Mouse (Mus musculus) kidney, embryonic 15.5 days (tissue): ENCODE data around the gene BC004004. TPM values are rescaled to one million over a fixed set of nuclear protein-coding genes. Genes with fewer than 3 reads are reported as not detected.
A peak's percentile ranks its signal among the peaks of the same experiment; 100 is the strongest.

ENCODE experiments used
- ATAC-seq: fragments of 200-750 bp; cut with Nextera tagmentation; replicated peaks from 2 replicates; pipeline ENCODE4 v1.8.0; 2017; ENCODE audit warnings: moderate TSS enrichment; ENCODE audit not compliant: low FRiP score
- H3K27ac ChIP-seq: fragments of 300-500 bp; sonication (generic); 2 replicates; pipeline ENCODE4 v1.5.1; 2015; ENCODE audit warnings: mild to moderate bottlenecking, inconsistent platforms
- H3K27me3 ChIP-seq: fragments of 300-500 bp; sonication (generic); 2 replicates; pipeline ENCODE4 v1.6.1; 2015; ENCODE audit warnings: inconsistent platforms
- H3K36me3 ChIP-seq: fragments of 300-500 bp; sonication (generic); 2 replicates; pipeline ENCODE4 v1.6.1; 2015; ENCODE audit warnings: inconsistent platforms
- H3K4me1 ChIP-seq: fragments of 300-500 bp; sonication (generic); 2 replicates; pipeline ENCODE4 v1.6.1; 2015; ENCODE audit warnings: inconsistent platforms
- H3K4me2 ChIP-seq: fragments of 300-500 bp; sonication (generic); 2 replicates; pipeline ENCODE4 v1.6.1; 2015; ENCODE audit warnings: moderate library complexity, mild to moderate bottlenecking, inconsistent platforms
- H3K4me3 ChIP-seq: fragments of 300-500 bp; sonication (generic); replicated peaks from 2 replicates; pipeline ENCODE4 v1.5.1; 2015; ENCODE audit warnings: mild to moderate bottlenecking, inconsistent platforms
- H3K9ac ChIP-seq: fragments of 300-500 bp; sonication (generic); 2 replicates; pipeline ENCODE4 v1.6.1; 2015; ENCODE audit warnings: mild to moderate bottlenecking, inconsistent platforms
- H3K9me3 ChIP-seq: fragments of 300-500 bp; sonication (generic); replicated peaks from 2 replicates; pipeline ENCODE4 v1.6.1; 2016; ENCODE audit warnings: inconsistent platforms
- WGBS: fragments of 180-500 bp; shearing (Covaris S2); methylation state at CpG from one replicate; pipeline ENCODE4 v1.1.7; 2015; ENCODE audit warnings: mixed read lengths; 5-methylcytosine and 5-hydroxymethylcytosine counted together
- polyA plus RNA-seq: library from polyadenylated mRNA; unstranded; fragments of >200 nt; fragmentation: Nextera tagmentation; extraction: Ambion mirVana; gene quantifications from 2 replicates; pipeline ENCODE4 v1.2.1, GENCODE M21; 2015

BC004004 gene
- 67.6 and 73.2 TPM in 2 replicates for polyA plus RNA-seq

DNA sequence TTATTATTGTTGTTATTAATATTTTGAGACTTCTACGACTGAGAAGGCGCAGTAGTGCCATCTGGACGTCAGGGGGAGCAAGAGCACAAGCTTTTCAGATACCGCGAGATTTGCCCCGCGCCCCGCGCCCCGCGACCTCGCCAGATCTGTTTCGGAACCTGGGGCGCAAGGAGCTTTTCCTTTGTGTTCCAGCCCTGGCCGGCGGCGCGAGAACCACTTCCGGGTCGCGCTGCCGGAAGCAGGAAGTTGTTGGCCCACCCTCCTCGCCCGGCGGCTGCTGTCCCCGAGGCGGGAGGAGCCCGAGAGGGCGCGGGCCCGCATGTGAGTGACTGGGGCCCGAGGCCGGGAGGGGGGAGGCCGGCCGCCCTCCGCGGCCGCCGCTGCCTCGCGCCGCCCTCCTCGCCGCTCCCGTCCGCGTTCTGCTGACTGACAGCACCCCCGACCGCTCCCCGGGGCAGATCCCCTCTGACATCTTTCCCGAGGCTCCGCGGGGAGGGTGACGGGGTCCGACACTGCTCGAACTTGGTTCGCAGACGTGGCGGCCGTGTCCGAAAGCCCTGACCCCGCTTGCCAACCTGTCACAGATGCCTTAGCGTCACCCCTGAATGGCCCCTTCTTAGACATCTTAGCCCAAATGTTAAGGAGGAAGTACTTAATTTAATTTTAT is at the start of gene BC004004:
TSS of gene BC004004 (plus strand) at position 107 of the 667 bp plus-strand sequence.
- under 1% methylated on average over 48 of the region's 63 CpGs for WGBS
- Histone ChIP-seq H3K4me3 (peak within 1 kb of the TSS; percentile 81), H3K4me1 (peaks cover 28% of the 10 kb centered on the region), H3K36me3 (no peaks in the 10 kb centered on the region), H3K27ac (peak within 1 kb of the TSS; percentile 95), H3K9ac (peak within 1 kb of the TSS; percentile 90), H3K27me3 (no peaks in the 10 kb centered on the region), H3K9me3 (no peaks in the 10 kb centered on the region), H3K4me2 (peak within 1 kb of the TSS; percentile 68)
- ATAC-seq: peak; percentile 87

DNA sequence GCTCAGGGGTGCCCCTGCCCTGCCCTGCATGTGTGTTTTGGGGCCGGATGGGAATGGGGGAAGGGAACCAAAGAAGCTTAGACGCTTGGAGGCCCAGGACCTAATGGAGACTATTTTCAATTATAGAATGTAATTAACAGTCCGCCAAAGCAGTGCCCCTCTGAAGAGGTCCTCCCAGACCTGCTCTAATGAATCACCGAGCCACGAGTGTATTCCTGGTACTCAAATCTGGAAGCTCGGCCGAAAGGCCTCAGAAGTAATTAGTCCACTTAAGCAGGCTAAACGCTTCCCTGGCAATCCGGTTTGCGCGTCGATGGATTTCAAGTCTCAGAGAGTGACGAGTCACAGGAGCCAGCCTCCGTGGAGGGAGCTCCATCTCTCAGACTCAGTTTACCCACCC is 48.0 kb upstream of the BC004004 start:
- Histone ChIP-seq H3K4me1 (peaks cover 4% of the 10 kb centered on the region; the same call in 1 of the 2 replicates), H3K27ac (no peak overlapping the region), H3K4me2 (no peak overlapping the region), H3K27me3 (no peaks in the 10 kb centered on the region), H3K9ac (no peak overlapping the region), H3K36me3 (no peaks in the 10 kb centered on the region), H3K9me3 (no peaks in the 10 kb centered on the region), H3K4me3 (no peak overlapping the region)
- no peak for ATAC-seq
- WGBS: 61% methylated on average over 14 of the region's 14 CpGs

DNA sequence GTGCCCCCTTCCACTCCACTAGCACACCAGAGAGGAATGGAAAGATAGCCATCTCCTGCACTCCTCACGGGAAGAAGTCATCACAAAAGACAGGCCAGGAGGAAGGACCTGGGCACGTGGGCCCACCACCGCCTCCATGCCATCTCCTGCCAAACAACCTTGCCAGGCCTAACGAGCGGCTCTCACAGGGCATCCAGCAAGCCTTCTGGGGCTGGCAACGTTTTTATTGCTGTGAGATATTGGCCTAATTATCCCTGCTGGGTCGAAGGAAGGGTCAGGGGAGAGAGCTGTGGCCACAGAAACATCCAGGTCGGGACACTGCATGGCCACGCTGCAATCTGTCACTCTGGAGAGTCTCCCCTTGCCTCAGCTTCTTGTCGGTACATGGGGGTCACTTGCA is 37.5 kb upstream of the BC004004 start:
- Histone ChIP-seq H3K9me3 (no peaks in the 10 kb centered on the region), H3K4me3 (no peak overlapping the region), H3K27ac (no peak overlapping the region), H3K27me3 (peaks cover 21% of the 10 kb centered on the region), H3K36me3 (no peaks in the 10 kb centered on the region), H3K4me2 (no peak overlapping the region), H3K4me1 (no peaks in the 10 kb centered on the region; the same call in 1 of the 2 replicates), H3K9ac (no peak overlapping the region)
- no peak for ATAC-seq
- 61% methylated on average over 10 of the region's 10 CpGs for WGBS

- H3K4me2 ChIP-seq: no peak overlapping the region
- WGBS: 58% methylated on average over 7 of the region's 7 CpGs
- no peaks in the 10 kb centered on the region for H3K36me3 ChIP-seq
- H3K4me3 ChIP-seq: no peak overlapping the region
- ATAC-seq: no peak
- no peaks in the 10 kb centered on the region for H3K9me3 ChIP-seq
- H3K9ac ChIP-seq: no peak overlapping the region
- H3K27me3 ChIP-seq: peaks cover 56% of the 10 kb centered on the region
- H3K4me1 ChIP-seq: peaks cover 27% of the 10 kb centered on the region
- no peak overlapping the region for H3K27ac ChIP-seq
Observed at GRCm38 (mm10) chr17:29236111-29236510, 32.5 kb upstream of the BC004004 start.

DNA sequence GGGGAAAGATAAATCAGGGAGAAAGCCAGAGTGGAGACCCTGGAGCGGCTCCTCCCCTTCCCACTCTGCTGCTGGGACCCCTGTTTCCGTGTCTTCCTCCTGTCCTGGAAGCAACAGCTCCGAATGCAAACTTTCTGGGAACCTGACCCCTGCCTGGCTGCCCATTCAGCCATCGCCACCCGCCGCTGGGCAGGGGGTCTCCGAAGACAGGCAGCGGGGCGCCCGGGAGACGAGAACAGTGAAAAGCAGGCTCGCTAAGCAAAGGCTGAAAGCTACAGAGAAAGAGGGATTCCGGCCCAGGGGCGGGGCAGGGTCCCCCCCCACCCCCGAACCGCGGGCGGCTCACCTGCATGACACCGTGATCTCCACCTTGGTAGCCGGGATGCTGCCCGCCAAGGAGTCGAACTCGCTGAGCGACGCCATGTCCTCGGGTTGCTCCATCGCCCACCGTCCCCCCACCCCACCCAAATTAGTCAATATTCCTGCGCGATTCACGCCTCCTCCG is 31.3 kb upstream of the BC004004 start:
- Histone ChIP-seq H3K4me1 (peaks cover 30% of the 10 kb centered on the region), H3K9ac (peak overlapping the region; percentile 55), H3K4me2 (peak overlapping the region; percentile 100), H3K9me3 (no peaks in the 10 kb centered on the region), H3K27me3 (peaks cover 65% of the 10 kb centered on the region), H3K27ac (no peak overlapping the region), H3K4me3 (peak overlapping the region; percentile 67), H3K36me3 (no peaks in the 10 kb centered on the region)
- ATAC-seq: peak; percentile 31; the same call in 1 of the 2 replicates
- under 1% methylated on average over 30 of the region's 32 CpGs for WGBS

DNA sequence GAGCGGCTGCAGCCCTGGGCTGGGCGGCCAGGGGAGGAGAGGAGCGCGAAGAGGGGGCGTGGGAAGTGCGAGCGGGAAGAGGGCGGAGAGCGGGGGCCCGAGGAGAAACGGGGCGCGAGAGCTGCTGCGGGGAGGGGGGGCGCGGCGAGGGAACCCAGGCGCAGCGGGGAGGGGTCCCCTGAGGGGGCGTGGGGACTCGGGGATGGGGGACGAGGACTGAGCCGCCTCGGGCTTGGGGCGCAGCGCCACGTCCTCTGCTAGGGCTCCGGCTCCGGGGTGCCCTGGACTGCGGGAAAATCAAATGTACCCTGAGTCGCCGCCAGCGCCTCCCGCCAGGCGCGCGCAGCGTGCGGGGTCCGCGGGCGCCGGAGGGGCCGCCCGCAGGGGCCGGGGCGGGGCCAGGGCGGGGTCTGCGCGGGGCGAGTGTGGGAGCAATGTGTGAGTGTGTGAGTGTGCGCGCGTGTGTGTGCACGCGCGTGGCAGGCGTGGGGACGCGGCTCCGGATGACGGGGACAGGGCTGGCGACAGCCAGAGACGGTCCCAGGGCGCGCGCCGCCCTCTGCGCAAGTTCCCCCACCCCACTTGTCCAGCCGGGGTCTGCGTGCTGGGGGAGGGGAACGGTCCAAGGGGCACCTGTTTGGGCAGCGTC is 30.7 kb upstream of the BC004004 start, which contains the start of gene Cpne5:
TSS of gene Cpne5 (minus strand) at position 396 of the 649 bp plus-strand sequence.
- peak within 1 kb of the TSS; percentile 67 for H3K4me3 ChIP-seq
- H3K9me3 ChIP-seq: no peaks in the 10 kb centered on the region
- H3K27me3 ChIP-seq: peaks cover 71% of the 10 kb centered on the region
- peak within 1 kb of the TSS; percentile 100 for H3K4me2 ChIP-seq
- peak; percentile 46 for ATAC-seq
- peaks cover 30% of the 10 kb centered on the region for H3K4me1 ChIP-seq
- no peaks in the 10 kb centered on the region for H3K36me3 ChIP-seq
- peak within 1 kb of the TSS; percentile 55 for H3K9ac ChIP-seq
- H3K27ac ChIP-seq: no peak within 1 kb of the TSS
- whole genome bisulfite sequencing: under 1% methylated on average over 52 of the region's 73 CpGs

DNA sequence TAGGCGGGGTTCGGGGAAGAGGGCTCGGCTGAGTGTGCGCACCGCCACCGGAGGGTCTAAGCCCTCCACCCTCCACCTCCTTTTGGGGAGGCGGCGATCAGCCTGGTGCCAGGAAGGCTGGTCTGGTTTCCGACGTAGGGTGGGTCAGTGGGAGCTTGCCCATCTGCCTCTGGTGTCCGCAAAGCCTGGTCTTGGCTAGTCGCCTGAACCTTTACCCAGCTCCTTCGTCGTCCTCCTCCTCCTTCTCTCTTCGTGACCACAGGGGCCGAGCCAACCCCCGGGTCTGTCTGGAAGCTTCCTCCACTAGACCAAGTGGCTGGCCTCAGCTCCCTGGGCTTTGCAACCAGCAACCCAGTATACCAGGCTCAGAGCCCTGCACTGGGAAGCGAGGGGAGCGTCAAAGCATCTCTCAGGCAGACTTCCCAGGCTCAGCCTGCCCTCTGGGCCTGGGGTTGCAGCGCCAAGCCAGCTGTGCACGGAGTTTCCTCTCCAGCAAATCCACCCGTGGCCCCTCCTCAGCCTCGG is 30.1 kb upstream of the BC004004 start:
- ATAC-seq: no peak; the same call in 1 of the 2 replicates

GRCm38 (mm10) chr17:29244912-29245311 is 23.7 kb upstream of the BC004004 start:
- ATAC-seq: no peak
- Histone ChIP-seq H3K4me1 (peaks cover 32% of the 10 kb centered on the region), H3K4me2 (peak overlapping the region; percentile 27; the same call in 1 of the 2 replicates), H3K27me3 (peaks cover 29% of the 10 kb centered on the region), H3K4me3 (no peak overlapping the region), H3K9ac (no peak overlapping the region), H3K27ac (no peak overlapping the region), H3K9me3 (no peaks in the 10 kb centered on the region), H3K36me3 (peaks cover 8% of the 10 kb centered on the region)
- WGBS: 12% methylated on average over 11 of the region's 12 CpGs

More for the DNA sequence above, 30.1 kb upstream of the BC004004 start:
- H3K4me2 ChIP-seq: peak overlapping the region; percentile 100
- H3K27ac ChIP-seq: no peak overlapping the region
- peak overlapping the region; percentile 67 for H3K4me3 ChIP-seq
- peaks cover 74% of the 10 kb centered on the region for H3K27me3 ChIP-seq
- H3K36me3 ChIP-seq: no peaks in the 10 kb centered on the region
- no peaks in the 10 kb centered on the region for H3K9me3 ChIP-seq
- peaks cover 30% of the 10 kb centered on the region for H3K4me1 ChIP-seq
- peak overlapping the region; percentile 55 for H3K9ac ChIP-seq
- WGBS: 2% methylated on average over 23 of the region's 23 CpGs

DNA sequence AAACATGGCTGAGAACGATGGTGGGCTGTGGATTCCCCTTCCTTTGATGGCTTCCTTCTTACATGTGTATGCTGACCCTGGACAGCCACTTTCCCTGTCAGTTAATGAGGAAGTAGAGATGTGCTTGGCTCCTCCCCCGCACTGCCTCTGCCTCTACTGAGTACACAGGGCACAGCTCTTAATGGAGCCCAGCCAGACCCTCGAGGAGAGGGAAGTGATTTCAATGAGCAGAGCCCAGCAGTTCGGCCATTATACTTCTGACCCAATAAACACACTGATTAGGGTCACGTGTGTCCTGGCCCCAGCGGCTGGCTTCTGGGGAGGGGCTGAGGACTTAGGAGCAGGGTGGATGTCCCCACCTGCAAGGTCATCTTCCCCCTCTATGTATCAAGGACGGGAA is 22.9 kb upstream of the BC004004 start:
- Histone ChIP-seq H3K9ac (no peak overlapping the region), H3K9me3 (no peaks in the 10 kb centered on the region), H3K4me2 (no peak overlapping the region), H3K4me3 (no peak overlapping the region), H3K27me3 (peaks cover 22% of the 10 kb centered on the region; the same call in 1 of the 2 replicates), H3K36me3 (peaks cover 16% of the 10 kb centered on the region), H3K27ac (no peak overlapping the region), H3K4me1 (peaks cover 32% of the 10 kb centered on the region)
- ATAC-seq: no peak
- 33% methylated on average over 7 of the region's 7 CpGs for WGBS

GRCm38 (mm10) chr17:29246602-29247001 is 22.0 kb upstream of the BC004004 start:
- Histone ChIP-seq H3K4me2 (no peak overlapping the region), H3K9me3 (no peaks in the 10 kb centered on the region), H3K9ac (no peak overlapping the region), H3K36me3 (peaks cover 25% of the 10 kb centered on the region), H3K4me3 (no peak overlapping the region), H3K27me3 (peaks cover 20% of the 10 kb centered on the region; the same call in 1 of the 2 replicates), H3K4me1 (peaks cover 34% of the 10 kb centered on the region), H3K27ac (no peak overlapping the region)
- ATAC-seq: no peak
- WGBS: 24% methylated on average over 5 of the region's 5 CpGs

DNA sequence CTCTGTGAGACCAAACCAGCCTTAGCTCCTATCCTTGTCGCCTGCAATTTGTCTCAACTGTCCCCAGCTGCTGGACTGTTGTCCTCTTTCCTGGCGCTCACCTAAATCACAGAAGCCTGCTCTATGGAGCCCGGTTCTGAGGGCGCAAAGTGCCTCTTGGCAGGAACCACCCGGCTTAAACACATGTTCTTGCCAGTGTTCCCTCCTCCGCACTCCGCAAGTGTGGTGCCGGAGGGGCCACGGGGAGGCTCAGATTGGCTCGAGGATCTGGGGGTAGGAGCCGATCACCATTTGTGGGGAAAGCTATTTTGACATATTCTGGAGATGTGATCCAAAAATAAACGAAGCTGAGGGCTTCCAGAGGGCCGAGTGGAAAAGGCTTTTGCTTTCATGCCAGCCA is 20.7 kb upstream of the BC004004 start:
- Histone ChIP-seq H3K36me3 (peaks cover 37% of the 10 kb centered on the region), H3K4me2 (no peak overlapping the region), H3K27me3 (peaks cover 8% of the 10 kb centered on the region; the same call in 1 of the 2 replicates), H3K4me1 (peaks cover 44% of the 10 kb centered on the region), H3K27ac (no peak overlapping the region), H3K4me3 (no peak overlapping the region), H3K9me3 (no peaks in the 10 kb centered on the region), H3K9ac (no peak overlapping the region)
- WGBS: 65% methylated on average over 13 of the region's 13 CpGs
- ATAC-seq: no peak

GRCm38 (mm10) chr17:29249512-29249911 is 19.1 kb upstream of the BC004004 start:
- 56% methylated on average over 9 of the region's 9 CpGs for WGBS
- Histone ChIP-seq H3K4me2 (no peak overlapping the region), H3K4me1 (peaks cover 49% of the 10 kb centered on the region), H3K9me3 (no peaks in the 10 kb centered on the region), H3K36me3 (peaks cover 51% of the 10 kb centered on the region), H3K9ac (no peak overlapping the region), H3K27ac (no peak overlapping the region), H3K4me3 (no peak overlapping the region), H3K27me3 (no peaks in the 10 kb centered on the region)
- no peak for ATAC-seq
